Mouse (Mus musculus) heart, adult 18-20 months (tissue): ENCODE results near the gene Plekhh2. TPM values are rescaled to one million over a fixed set of nuclear protein-coding genes. Genes with fewer than 3 reads are reported as not detected.

Experiments
- DNase-seq, 2 experiments: peaks; one replicate each; pipeline ENCODE4 v3.0.0; 2021 to 2022; ENCODE audit warnings: mixed read lengths in 1 of 2
- total RNA-seq, 2 experiments: library from RNA; stranded (reverse); gene quantifications; 2 replicates each; pipeline ENCODE4 v1.2.3; 2021

Gene Plekhh2
- total RNA-seq, 2 experiments from 2014 or later: 1.5 to 1.7 TPM

GRCm38 (mm10) chr17:84644292-84645050, 132.8 kb downstream of the Plekhh2 start:
- no peak for DNase-seq

GRCm38 (mm10) chr17:84645119-84645518, 133.4 kb downstream of the Plekhh2 start:
- no peak for DNase-seq

- no peak for DNase-seq
Observed at GRCm38 (mm10) chr17:84645894-84646293, 134.2 kb downstream of the Plekhh2 start.

GRCm38 (mm10) chr17:84646477-84646876, 134.8 kb downstream of the Plekhh2 start:
- DNase-seq: no peak

GRCm38 (mm10) chr17:84647630-84648029, 135.9 kb downstream of the Plekhh2 start:
- DNase-seq: no peak

GRCm38 (mm10) chr17:84650302-84651017, 138.8 kb downstream of the Plekhh2 start:
- no peak for DNase-seq

- no peak for DNase-seq
Observed at GRCm38 (mm10) chr17:84653544-84653943, 141.8 kb downstream of the Plekhh2 start.

- no peak for DNase-seq
Observed at GRCm38 (mm10) chr17:84656205-84656604, 144.5 kb downstream of the Plekhh2 start.

- no peak for DNase-seq
Observed at GRCm38 (mm10) chr17:84656653-84657421, 145.1 kb downstream of the Plekhh2 start.

GRCm38 (mm10) chr17:84657422-84657732, 145.7 kb downstream of the Plekhh2 start:
- no peak for DNase-seq

- DNase-seq: no peak
Observed at GRCm38 (mm10) chr17:84657782-84658181, 146.1 kb downstream of the Plekhh2 start.

GRCm38 (mm10) chr17:84658195-84658594, 146.5 kb downstream of the Plekhh2 start:
- no peak for DNase-seq

- no peak for DNase-seq
Observed at GRCm38 (mm10) chr17:84658951-84659350, 147.3 kb downstream of the Plekhh2 start.

GRCm38 (mm10) chr17:84665053-84665452, 153.4 kb downstream of the Plekhh2 start:
- no peak for DNase-seq

GRCm38 (mm10) chr17:84665691-84666090, 154.0 kb downstream of the Plekhh2 start:
- no peak for DNase-seq

- no peak for DNase-seq
Observed at GRCm38 (mm10) chr17:84667848-84668247, 156.2 kb downstream of the Plekhh2 start.

Other genes with a start within 250 kb of the Plekhh2 start
- gene Thada, start 45.7 kb upstream of the Plekhh2 start, total RNA-seq: 1 to 10 TPM; 7.5 to 8.7 TPM
- 1 to 10 TPM; 2.9 to 3.2 TPM for gene Dync2li1, start 114.6 kb downstream of the Plekhh2 start, total RNA-seq
- not detected for gene Abcg8, start 164.4 kb downstream of the Plekhh2 start, total RNA-seq
- gene Abcg5, start 171.1 kb downstream of the Plekhh2 start, total RNA-seq: not detected